Mouse (Mus musculus) urinary bladder, postnatal 36 days (tissue): ENCODE results near the gene Tmem196.

Experiments
- DNase-seq, 2 experiments: peaks; one replicate each; pipeline ENCODE4 v3.0.0; 2022; ENCODE audit warnings: low spot score in 2 of 2, mixed read lengths in 1 of 2

Tmem196 gene

GRCm38 (mm10) chr12:119945589-119946310 lies at the start of gene Tmem196:
Gene Tmem196, plus strand, starts transcription at chr12:119945822.
- no peak for DNase-seq

- DNase-seq = no peak
Measured at GRCm38 (mm10) chr12:119946311-119946692, 680 bp downstream of the Tmem196 start.

GRCm38 (mm10) chr12:119957041-119957440 lies 11.4 kb downstream of the Tmem196 start:
- DNase-seq = no peak

GRCm38 (mm10) chr12:119960730-119961129 lies 15.1 kb downstream of the Tmem196 start:
- peak in 1 of 2 experiments; percentile 16 for DNase-seq

- DNase-seq = no peak
Measured at GRCm38 (mm10) chr12:119965373-119965772, 19.8 kb downstream of the Tmem196 start.

- DNase-seq = no peak
Measured at GRCm38 (mm10) chr12:119970068-119970467, 24.4 kb downstream of the Tmem196 start.

GRCm38 (mm10) chr12:119981731-119982130 lies 36.1 kb downstream of the Tmem196 start:
- peak; percentile 4 to 5 for DNase-seq

GRCm38 (mm10) chr12:119998267-119998666 lies 52.6 kb downstream of the Tmem196 start:
- DNase-seq = no peak

- DNase-seq = no peak
Measured at GRCm38 (mm10) chr12:120004280-120004679, 58.7 kb downstream of the Tmem196 start.

- no peak for DNase-seq
Measured at GRCm38 (mm10) chr12:120014768-120015167, 69.1 kb downstream of the Tmem196 start.

GRCm38 (mm10) chr12:120015201-120015600 lies 69.6 kb downstream of the Tmem196 start:
- DNase-seq = no peak

- peak; percentile 73 to 92 for DNase-seq
Measured at GRCm38 (mm10) chr12:120028089-120028959, 82.7 kb downstream of the Tmem196 start.
